Mouse (Mus musculus): ENCODE measurements around the gene Bbs9. TPM values are rescaled to one million over a fixed set of nuclear protein-coding genes. Genes with fewer than 3 reads are reported as not detected.
"Not testable (repeated sequence)": the region's sequence is repeated elsewhere in the genome, so short reads cannot be mapped to it uniquely, and the experiment has no call there.

The Bbs9 gene
- total RNA-seq, 2 experiments from 2014 or later: 21.0 to 21.1 TPM

GRCm38 (mm10) chr9:22829212-22829960, 353.9 kb downstream of the Bbs9 start:
- no peak for DNase-seq (ENCODE audit: low spot score in 2 of 2)

DNA sequence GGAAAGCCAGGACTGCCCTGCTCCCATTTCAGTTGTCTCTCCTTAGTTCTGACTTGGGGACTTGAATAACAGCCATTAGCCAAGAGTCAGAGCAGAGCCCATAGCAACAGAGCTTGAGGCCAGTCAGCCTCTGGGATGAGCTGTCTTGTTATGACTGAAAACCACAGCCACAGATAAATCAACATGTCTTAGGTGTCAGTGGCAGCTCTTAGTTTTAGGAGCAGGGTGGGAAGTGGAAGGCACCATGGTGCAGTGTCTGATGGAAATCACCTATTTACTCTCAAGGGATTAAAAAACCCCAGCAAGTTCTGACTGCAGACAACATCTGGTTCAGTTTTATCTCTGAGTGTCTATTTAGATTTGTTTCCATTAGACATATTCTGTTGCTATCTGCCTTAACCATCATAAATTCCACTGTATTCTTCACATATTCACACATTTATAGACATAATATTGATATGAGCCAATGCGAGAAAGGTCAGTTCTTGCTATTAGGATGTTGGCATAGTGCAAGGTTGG, 359.5 kb downstream of the Bbs9 start:
- DNase-seq (ENCODE audit: low spot score in 2 of 2): no peak

DNA sequence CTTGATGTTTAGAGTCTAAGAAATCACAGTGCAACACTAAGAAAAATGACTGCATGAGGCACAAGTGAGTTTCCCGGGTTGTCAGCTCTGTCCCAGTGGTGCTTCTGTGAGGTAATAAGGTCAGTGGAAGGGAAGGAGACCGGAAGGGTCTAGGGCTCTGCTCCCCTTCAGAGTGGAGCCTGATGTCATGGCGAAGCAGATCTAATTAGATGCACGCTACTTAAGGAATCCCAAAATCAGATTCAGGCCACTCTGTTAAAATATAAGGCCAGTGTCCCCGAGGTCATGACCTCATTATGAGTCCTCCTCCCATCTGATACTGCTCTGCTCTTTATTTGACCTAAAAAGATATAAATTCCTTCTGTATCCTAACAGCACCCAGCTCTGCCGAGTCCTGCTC, 361.5 kb downstream of the Bbs9 start:
- no peak for DNase-seq (ENCODE audit: low spot score in 2 of 2)

DNA sequence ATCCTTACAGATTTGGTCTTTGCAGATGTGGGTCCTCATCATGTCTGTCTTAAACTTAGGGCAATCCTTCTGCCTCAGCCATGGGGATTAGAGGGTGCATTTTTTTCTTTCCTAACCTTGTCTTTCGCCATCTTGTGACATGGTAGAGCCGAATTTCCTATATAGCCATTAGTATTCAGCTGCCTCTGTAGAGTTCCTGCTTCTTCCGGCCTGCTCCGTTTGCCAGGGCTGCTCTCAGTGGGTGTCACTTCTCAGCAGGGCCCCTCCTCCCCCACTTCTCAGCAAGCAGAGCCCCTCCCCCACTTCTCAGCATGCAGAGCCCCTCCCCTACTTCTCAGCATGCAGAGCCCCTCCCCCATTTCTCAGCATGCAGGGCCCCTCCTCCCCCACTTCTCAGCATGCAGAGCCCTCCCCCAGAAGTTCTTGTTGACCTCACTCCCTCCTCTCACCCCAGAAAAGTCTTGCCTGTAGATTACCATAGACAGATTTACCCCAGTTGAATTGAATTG, 362.2 kb downstream of the Bbs9 start:
- DNase-seq (ENCODE audit: low spot score in 2 of 2): no peak

- DNase-seq (ENCODE audit: low spot score in 2 of 2): no peak
Measured at GRCm38 (mm10) chr9:22846048-22846447, 370.5 kb downstream of the Bbs9 start.

GRCm38 (mm10) chr9:22846783-22847182, 371.3 kb downstream of the Bbs9 start:
- DNase-seq (ENCODE audit: low spot score in 2 of 2): no peak

DNA sequence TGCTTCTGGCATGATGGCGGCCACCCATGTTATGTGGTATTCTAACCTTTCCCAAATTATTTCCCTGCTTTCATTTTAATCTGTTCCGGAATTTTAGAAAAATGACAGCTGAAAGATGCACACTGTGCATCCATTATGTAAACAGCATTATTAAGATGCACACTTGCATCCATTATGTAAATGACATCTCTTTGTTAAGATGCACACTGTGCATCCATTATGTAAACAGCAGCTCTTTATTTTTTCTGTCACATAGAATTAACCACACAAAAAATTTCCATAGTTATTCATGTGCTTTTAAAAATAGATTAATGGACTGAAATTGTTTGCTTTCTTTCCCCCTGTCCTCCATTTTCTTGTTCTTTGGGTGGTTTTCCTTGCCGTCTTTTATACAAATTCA, 373.3 kb downstream of the Bbs9 start:
- no peak for DNase-seq (ENCODE audit: low spot score in 2 of 2)

- no peak for DNase-seq (ENCODE audit: low spot score in 2 of 2)
Measured at GRCm38 (mm10) chr9:22849212-22849611, 373.7 kb downstream of the Bbs9 start.

GRCm38 (mm10) chr9:22869147-22869546, 393.6 kb downstream of the Bbs9 start:
- not testable (repeated sequence) for DNase-seq (ENCODE audit: low spot score in 2 of 2)

GRCm38 (mm10) chr9:22870661-22871060, 395.1 kb downstream of the Bbs9 start:
- DNase-seq (ENCODE audit: low spot score in 2 of 2): no peak

DNA sequence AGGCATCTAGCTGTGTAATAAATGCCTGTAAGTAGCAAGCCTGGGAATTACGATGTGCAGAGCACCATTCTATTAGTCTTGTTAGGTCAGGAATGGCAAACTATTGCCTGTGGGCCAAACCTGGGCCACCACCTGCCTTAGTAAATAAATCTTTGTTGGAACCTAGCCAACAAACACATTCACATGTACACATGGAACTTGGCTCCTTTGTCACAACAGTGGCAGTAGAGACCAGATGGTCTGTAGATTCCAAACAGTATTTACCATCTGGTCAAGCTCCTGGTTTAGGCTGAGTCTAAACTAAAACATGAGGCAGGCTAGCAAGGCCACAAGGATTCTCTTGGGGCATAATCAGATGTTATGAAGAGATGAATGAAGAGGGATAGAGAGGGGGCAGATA, 399.7 kb downstream of the Bbs9 start:
- no peak for DNase-seq (ENCODE audit: low spot score in 2 of 2)

GRCm38 (mm10) chr9:22879266-22879665, 403.8 kb downstream of the Bbs9 start:
- no peak for DNase-seq (ENCODE audit: low spot score in 2 of 2)

DNA sequence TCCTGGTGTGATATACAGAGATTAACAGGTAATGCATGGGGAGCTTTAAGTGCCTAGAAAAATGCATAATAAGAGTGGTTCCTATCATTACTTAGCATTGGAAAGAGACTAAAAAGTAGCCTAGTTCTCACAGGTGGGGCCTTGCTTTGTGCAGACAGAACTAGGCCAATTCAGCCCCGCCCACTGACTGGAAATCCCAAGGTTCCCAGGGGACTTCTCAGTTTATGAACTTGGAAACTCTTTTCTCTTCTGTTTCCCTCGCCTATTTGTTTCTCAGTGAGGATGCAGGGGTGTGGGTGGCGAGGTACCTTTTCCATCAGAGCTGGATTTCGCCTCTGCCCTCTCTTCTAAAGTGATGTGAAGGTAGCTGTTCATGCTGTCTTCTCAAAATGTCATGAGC, 410.8 kb downstream of the Bbs9 start:
- no peak for DNase-seq (ENCODE audit: low spot score in 2 of 2)

- no peak for DNase-seq (ENCODE audit: low spot score in 2 of 2)
Measured at GRCm38 (mm10) chr9:22905434-22905833, 429.9 kb downstream of the Bbs9 start.

DNA sequence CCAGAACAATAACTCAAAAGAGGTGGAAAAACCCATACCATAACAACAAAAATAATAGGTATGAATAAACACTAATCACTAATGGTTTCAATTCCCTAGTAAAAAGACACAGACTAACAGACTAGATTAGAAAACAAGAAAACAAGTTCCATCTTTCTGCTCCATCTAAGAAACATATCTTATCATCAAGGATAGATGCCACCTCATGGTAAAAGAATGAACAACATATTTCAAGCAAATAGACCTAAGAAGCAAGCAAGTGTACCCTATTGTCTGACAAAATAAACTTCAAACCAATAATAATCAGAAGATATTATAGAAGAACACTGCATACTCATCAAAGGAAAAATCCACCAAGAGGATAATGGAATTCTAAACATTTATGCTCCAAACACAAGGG, 441.3 kb downstream of the Bbs9 start:
- no peak for DNase-seq (ENCODE audit: low spot score in 2 of 2)

- no peak for DNase-seq (ENCODE audit: low spot score in 2 of 2)
Measured at GRCm38 (mm10) chr9:22935645-22936044, 460.1 kb downstream of the Bbs9 start.

Other genes with a start within 250 kb of the Bbs9 start
- gene Zfp599, start 215.8 kb upstream of the Bbs9 start, total RNA-seq (2021): 1 to 10 TPM; 2.2 to 3.2 TPM
- 10 to 100 TPM; 21.0 to 22.5 TPM for gene Zfp810, start 168.1 kb upstream of the Bbs9 start, total RNA-seq (2021)
- 10 to 100 TPM; 27.0 to 28.1 TPM for gene Anln, start 86.5 kb upstream of the Bbs9 start, total RNA-seq (2021)
- 1 to 10 TPM; 5.2 to 7.6 TPM for gene 9530077C05Rik, start 64.2 kb upstream of the Bbs9 start, total RNA-seq (2021)
- not detected for gene Gm17545, start 21.4 kb upstream of the Bbs9 start, total RNA-seq (2021)
- 10 to 100 TPM; 48.1 to 52.9 TPM for gene Rp9, start 6.0 kb upstream of the Bbs9 start, total RNA-seq (2021)

Data from adrenal gland, postnatal 4 days (tissue).